Mouse (Mus musculus) stomach, embryonic 14.5 days (tissue): Measurements from ENCODE around the gene Pitx1. TPM values are rescaled to one million over a fixed set of nuclear protein-coding genes. Genes with fewer than 3 reads are reported as not detected.

Experiments
- ATAC-seq: fragments of 200-750 bp; cut with Nextera tagmentation; 2 replicates; pipeline ENCODE4 v1.8.0; 2017; ENCODE audit warnings: low read depth, moderate TSS enrichment; ENCODE audit not compliant: insufficient number of reproducible peaks, insufficient read depth, low FRiP score
- H3K27ac ChIP-seq: fragments of 300-500 bp; sonication (generic); 2 replicates; pipeline ENCODE4 v1.5.1; 2014; ENCODE audit warnings: mild to moderate bottlenecking, low read length, moderate library complexity, mixed read lengths
- H3K27me3 ChIP-seq: fragments of 300-500 bp; sonication (generic); 2 replicates; pipeline ENCODE4 v1.6.1; 2014; ENCODE audit warnings: low read length, control low read depth, mixed read lengths; ENCODE audit not compliant: control insufficient read depth, insufficient read depth
- H3K36me3 ChIP-seq: fragments of 300-500 bp; sonication (generic); 2 replicates; pipeline ENCODE4 v1.6.1; 2014; ENCODE audit warnings: mild to moderate bottlenecking, control low read depth, low read length, moderate library complexity, mixed read lengths; ENCODE audit not compliant: control insufficient read depth, insufficient read depth
- H3K4me1 ChIP-seq: fragments of 300-500 bp; sonication (generic); 2 replicates; pipeline ENCODE4 v1.6.1; 2014; ENCODE audit warnings: low read length, control low read depth, mixed read lengths; ENCODE audit not compliant: control insufficient read depth, insufficient read depth
- H3K4me2 ChIP-seq: fragments of 300-500 bp; sonication (generic); replicated peaks from 2 replicates; pipeline ENCODE4 v1.6.1; 2014; ENCODE audit warnings: low read depth, low read length, control low read depth
- H3K4me3 ChIP-seq: fragments of 300-500 bp; sonication (generic); 2 replicates; pipeline ENCODE4 v1.5.1; 2014; ENCODE audit warnings: low read depth, low read length, control low read depth
- H3K9ac ChIP-seq: fragments of 300-500 bp; sonication (generic); replicated peaks from 2 replicates; pipeline ENCODE4 v1.6.1; 2014; ENCODE audit warnings: low read depth, mild to moderate bottlenecking, control low read depth, low read length, moderate library complexity, mixed read lengths
- H3K9me3 ChIP-seq: fragments of 300-500 bp; sonication (generic); 2 replicates; pipeline ENCODE4 v1.6.1; 2016; ENCODE audit warnings: low read depth, low read length, control low read depth; ENCODE audit not compliant: control insufficient read depth
- WGBS: fragments of 180-500 bp; shearing (Covaris S2); extraction: QIAGEN DNeasy Blood & Tissue Kit; methylation state at CpG from one replicate; pipeline ENCODE4 v1.1.7; 2014; 5-methylcytosine and 5-hydroxymethylcytosine counted together
- polyA plus RNA-seq: library from polyadenylated mRNA; unstranded; fragments of >200 nt; fragmentation: Nextera tagmentation; extraction: Ambion mirVana; gene quantifications from 2 replicates; pipeline ENCODE4 v1.2.1, GENCODE M21; 2014

Pitx1 gene
- polyA plus RNA-seq, 1 experiment from 2014 or later = 262 TPM

DNA sequence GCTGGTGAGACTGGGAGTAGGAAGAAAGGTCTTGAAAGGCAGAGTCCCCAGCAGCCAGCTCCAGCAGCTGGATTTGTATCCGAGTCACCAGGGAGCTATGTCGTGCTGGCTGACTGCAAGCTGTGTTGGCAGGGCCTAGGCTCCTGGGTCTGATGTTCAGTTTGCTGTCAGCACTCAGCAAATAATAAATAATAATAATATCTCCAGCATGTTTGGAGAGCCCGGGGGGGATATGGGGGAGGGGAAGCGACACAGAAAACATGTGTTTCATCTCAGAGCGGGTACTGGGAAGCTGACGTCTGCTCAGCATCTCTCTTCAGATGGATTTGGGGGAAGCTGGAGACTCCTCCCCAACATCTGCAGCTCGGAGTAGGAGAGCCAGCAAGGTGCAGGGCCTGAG lies 19.8 kb upstream of the Pitx1 start:
- Histone ChIP-seq H3K36me3 (no peaks in the 10 kb centered on the region), H3K27me3 (no peaks in the 10 kb centered on the region), H3K9me3 (no peaks in the 10 kb centered on the region), H3K4me2 (no peak overlapping the region), H3K4me1 (peaks cover 8% of the 10 kb centered on the region; the same call in 1 of the 2 replicates), H3K9ac (no peak overlapping the region), H3K4me3 (no peak overlapping the region), H3K27ac (no peak overlapping the region)
- 0 out of 2 replicates have a peak, but pooled peaks have one; percentile 34 for ATAC-seq
- 30% methylated on average over 7 of the region's 7 CpGs for WGBS

DNA sequence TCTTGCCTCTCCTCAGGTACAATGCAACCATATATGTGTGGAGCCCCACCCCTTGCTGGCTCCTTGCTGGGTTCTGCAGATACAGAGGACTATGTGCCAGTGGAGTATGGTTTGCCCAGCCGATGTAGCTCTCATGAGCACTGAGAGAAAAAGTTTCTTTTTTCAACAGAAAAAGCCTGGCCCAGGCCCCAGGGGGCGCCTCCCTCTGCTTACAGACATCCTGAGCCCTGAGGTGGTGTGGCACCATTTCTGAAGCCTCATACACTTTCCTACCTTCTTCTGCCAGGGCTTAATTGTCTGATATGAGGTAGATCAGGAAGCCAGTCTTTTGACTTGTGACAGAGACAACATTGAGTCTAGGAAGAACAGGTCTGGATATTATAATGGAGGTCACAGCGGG lies 16.2 kb upstream of the Pitx1 start:
- H3K9ac ChIP-seq = no peak overlapping the region
- 69% methylated on average over 3 of the region's 3 CpGs for WGBS
- no peak overlapping the region for H3K4me3 ChIP-seq
- H3K36me3 ChIP-seq = no peaks in the 10 kb centered on the region
- H3K9me3 ChIP-seq = no peaks in the 10 kb centered on the region
- peaks cover 30% of the 10 kb centered on the region for H3K4me1 ChIP-seq
- H3K4me2 ChIP-seq = no peak overlapping the region
- H3K27ac ChIP-seq = no peak overlapping the region
- H3K27me3 ChIP-seq = no peaks in the 10 kb centered on the region
- no peak for ATAC-seq

DNA sequence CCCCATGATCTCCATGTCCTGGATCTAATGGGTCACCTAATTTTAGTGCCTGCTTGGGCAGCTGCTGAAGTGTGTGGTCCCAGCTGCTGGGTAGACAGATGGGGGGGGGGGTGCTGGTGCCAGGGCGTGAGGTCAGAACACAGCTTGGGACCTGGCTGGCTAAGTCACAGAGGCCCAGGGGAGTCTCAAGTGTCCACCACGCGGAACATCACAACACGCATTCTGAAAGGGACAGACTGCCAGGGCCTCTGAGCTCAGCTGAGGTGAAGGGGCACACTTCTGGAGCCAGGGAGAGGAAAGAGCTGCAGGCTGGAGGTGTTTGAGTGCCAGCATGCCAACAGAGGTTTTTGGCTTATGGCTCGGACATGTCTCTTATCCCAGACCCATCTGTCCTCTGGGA lies 14.7 kb upstream of the Pitx1 start:
- Histone ChIP-seq H3K36me3 (no peaks in the 10 kb centered on the region), H3K9me3 (no peaks in the 10 kb centered on the region), H3K27ac (no peak overlapping the region), H3K27me3 (no peaks in the 10 kb centered on the region), H3K4me2 (no peak overlapping the region), H3K9ac (no peak overlapping the region), H3K4me1 (peaks cover 36% of the 10 kb centered on the region), H3K4me3 (no peak overlapping the region)
- ATAC-seq = no peak
- 78% methylated on average over 5 of the region's 5 CpGs for WGBS

GRCm38 (mm10) chr13:55848604-55849190 lies 12.7 kb upstream of the Pitx1 start:
- Histone ChIP-seq H3K4me1 (peaks cover 34% of the 10 kb centered on the region), H3K36me3 (no peaks in the 10 kb centered on the region), H3K9me3 (no peaks in the 10 kb centered on the region; the same call in 1 of the 2 replicates), H3K9ac (no peak overlapping the region), H3K4me3 (no peak overlapping the region), H3K4me2 (no peak overlapping the region), H3K27ac (peak overlapping the region; percentile 84), H3K27me3 (no peaks in the 10 kb centered on the region)
- 14% methylated on average over 13 of the region's 13 CpGs for WGBS
- ATAC-seq = peak; percentile 59; the same call in 1 of the 2 replicates

- Histone ChIP-seq H3K4me1 (peaks cover 34% of the 10 kb centered on the region), H3K27ac (peak overlapping the region; percentile 84), H3K27me3 (no peaks in the 10 kb centered on the region), H3K4me3 (no peak overlapping the region), H3K36me3 (no peaks in the 10 kb centered on the region), H3K9ac (no peak overlapping the region), H3K9me3 (no peaks in the 10 kb centered on the region; the same call in 1 of the 2 replicates), H3K4me2 (peak overlapping the region; percentile 3)
- ATAC-seq = 0 out of 2 replicates have a peak, but pooled peaks have one; percentile 34
- WGBS = 10% methylated on average over 10 of the region's 10 CpGs
Observed at GRCm38 (mm10) chr13:55847805-55848204, 11.8 kb upstream of the Pitx1 start.

GRCm38 (mm10) chr13:55843700-55844099 lies 7.7 kb upstream of the Pitx1 start:
- WGBS = 96% methylated on average over 1 of the region's 1 CpGs
- Histone ChIP-seq H3K36me3 (no peaks in the 10 kb centered on the region), H3K9ac (no peak overlapping the region), H3K4me3 (no peak overlapping the region), H3K27me3 (no peaks in the 10 kb centered on the region), H3K27ac (no peak overlapping the region), H3K4me2 (no peak overlapping the region), H3K4me1 (peaks cover 31% of the 10 kb centered on the region), H3K9me3 (no peaks in the 10 kb centered on the region; the same call in 1 of the 2 replicates)
- no peak for ATAC-seq

GRCm38 (mm10) chr13:55840223-55840622 lies 4.2 kb upstream of the Pitx1 start:
- Histone ChIP-seq H3K36me3 (no peaks in the 10 kb centered on the region), H3K4me2 (no peak overlapping the region), H3K27me3 (0 out of 2 replicates have a peak, but pooled peaks cover 8% of the 10 kb centered on the region), H3K4me1 (peaks cover 9% of the 10 kb centered on the region; the same call in 1 of the 2 replicates), H3K27ac (peak overlapping the region; percentile 48; the same call in 1 of the 2 replicates), H3K4me3 (no peak overlapping the region), H3K9me3 (no peaks in the 10 kb centered on the region; the same call in 1 of the 2 replicates), H3K9ac (no peak overlapping the region)
- ATAC-seq = no peak
- 49% methylated on average over 14 of the region's 14 CpGs for WGBS

DNA sequence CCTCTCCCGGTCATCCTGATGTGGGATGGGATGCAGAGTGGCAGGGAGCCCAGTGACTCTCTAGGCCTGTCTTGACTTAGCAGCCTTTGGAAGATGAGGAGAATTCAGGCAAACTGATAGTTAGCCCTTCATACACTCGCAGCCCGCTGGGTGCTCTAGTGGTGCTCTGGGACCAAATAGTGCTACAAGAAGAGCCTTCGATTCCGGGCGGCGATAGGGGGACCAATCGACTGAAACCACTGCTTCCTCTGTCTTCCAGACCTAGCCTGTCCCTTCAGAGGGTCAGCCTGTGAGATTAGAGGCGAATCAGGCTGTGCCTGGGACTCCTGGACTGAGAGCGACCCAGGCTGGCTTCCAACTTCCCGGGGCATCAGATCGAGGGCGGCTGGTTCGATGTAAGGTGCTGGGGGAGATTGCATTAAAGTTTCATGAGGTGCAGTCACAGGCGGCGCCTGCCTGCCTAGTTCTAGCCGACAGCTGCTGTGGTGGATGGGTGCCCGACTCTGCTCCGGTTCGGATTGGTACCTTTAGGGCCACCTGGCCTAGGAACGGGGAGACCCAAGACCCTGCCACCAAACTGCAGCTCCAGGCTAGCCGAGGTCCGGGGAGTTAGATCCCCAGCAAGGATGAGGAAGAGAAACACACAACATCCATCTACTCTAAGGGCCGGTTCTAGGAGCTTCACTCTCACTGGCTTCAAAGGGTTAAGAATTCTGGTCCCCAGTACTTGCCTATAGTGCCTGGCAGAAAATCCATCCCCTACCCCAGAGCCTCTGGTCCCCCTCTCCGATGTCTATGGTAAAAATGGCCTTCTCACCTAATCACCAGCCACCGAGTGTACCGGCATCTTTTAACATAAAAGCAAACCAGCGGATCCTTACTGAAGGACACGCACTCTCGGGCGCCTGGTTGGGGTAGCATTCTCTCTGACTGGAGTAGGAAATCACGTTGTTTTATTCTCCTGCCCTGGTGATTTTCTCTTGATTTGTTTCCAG lies 1.1 kb upstream of the Pitx1 start:
- ATAC-seq = no peak
- Histone ChIP-seq H3K27ac (peak overlapping the region; percentile 86), H3K9me3 (no peaks in the 10 kb centered on the region), H3K27me3 (peaks cover 20% of the 10 kb centered on the region; the same call in 1 of the 2 replicates), H3K4me3 (peak overlapping the region; percentile 77), H3K4me1 (peaks cover 9% of the 10 kb centered on the region; the same call in 1 of the 2 replicates), H3K36me3 (no peaks in the 10 kb centered on the region), H3K4me2 (peak overlapping the region; percentile 54), H3K9ac (peak overlapping the region; percentile 93)
- 14% methylated on average over 32 of the region's 32 CpGs for WGBS
